Mouse (Mus musculus): ENCODE measurements around the gene Zfp664.

The Zfp664 gene

GRCm38 (mm10) chr5:124873096-124873495 lies 10.6 kb downstream of the Zfp664 start:
- no peak for DNase-seq

GRCm38 (mm10) chr5:124873890-124874601 lies 11.6 kb downstream of the Zfp664 start:
- no peak for DNase-seq

GRCm38 (mm10) chr5:124879251-124879650 lies 16.8 kb downstream of the Zfp664 start:
- no peak for DNase-seq

- DNase-seq, result no peak
Measured at GRCm38 (mm10) chr5:124879801-124880200, 17.3 kb downstream of the Zfp664 start.

GRCm38 (mm10) chr5:124883877-124884276 lies 21.4 kb downstream of the Zfp664 start:
- DNase-seq, result peak; percentile 67

GRCm38 (mm10) chr5:124888661-124889060 lies 26.2 kb downstream of the Zfp664 start:
- DNase-seq, result no peak

- no peak for DNase-seq
Measured at GRCm38 (mm10) chr5:124891921-124892370, 29.5 kb downstream of the Zfp664 start.

- no peak for DNase-seq
Measured at GRCm38 (mm10) chr5:124896135-124896534, 33.6 kb downstream of the Zfp664 start.

- DNase-seq, result peak; percentile 72
Measured at GRCm38 (mm10) chr5:124899945-124900631, 37.6 kb downstream of the Zfp664 start.

- no peak for DNase-seq
Measured at GRCm38 (mm10) chr5:124900738-124901490, 38.4 kb downstream of the Zfp664 start.

- DNase-seq, result peak; percentile 63
Measured at GRCm38 (mm10) chr5:124901675-124902074, 39.2 kb downstream of the Zfp664 start.

- no peak for DNase-seq
Measured at GRCm38 (mm10) chr5:124902195-124902594, 39.7 kb downstream of the Zfp664 start.

GRCm38 (mm10) chr5:124903852-124904251 lies 41.4 kb downstream of the Zfp664 start:
- no peak for DNase-seq

- no peak for DNase-seq
Measured at GRCm38 (mm10) chr5:124906890-124907289, 44.4 kb downstream of the Zfp664 start.

- DNase-seq, result peak; percentile 66
Measured at GRCm38 (mm10) chr5:124908860-124909259, 46.4 kb downstream of the Zfp664 start.

- DNase-seq, result no peak
Measured at GRCm38 (mm10) chr5:124912276-124912675, 49.8 kb downstream of the Zfp664 start.

- no peak for DNase-seq
Measured at GRCm38 (mm10) chr5:124912946-124913933, 50.7 kb downstream of the Zfp664 start.

- no peak for DNase-seq
Measured at GRCm38 (mm10) chr5:124919798-124920197, 57.3 kb downstream of the Zfp664 start.

GRCm38 (mm10) chr5:124921410-124921809 lies 58.9 kb downstream of the Zfp664 start:
- no peak for DNase-seq

- DNase-seq, result no peak
Measured at GRCm38 (mm10) chr5:124922356-124923352, 60.2 kb downstream of the Zfp664 start.

Measured in cerebellum, adult 11 months (tissue).